Mouse (Mus musculus) right cerebral cortex, postnatal 4 days (tissue): ENCODE data around the gene Ntf3.
A peak's percentile ranks its signal among the peaks of the same experiment; 100 is the strongest.

ENCODE experiments used
- DNase-seq: peaks from one replicate; pipeline ENCODE4 v3.0.0-alpha.2; 2022

The Ntf3 gene

DNA sequence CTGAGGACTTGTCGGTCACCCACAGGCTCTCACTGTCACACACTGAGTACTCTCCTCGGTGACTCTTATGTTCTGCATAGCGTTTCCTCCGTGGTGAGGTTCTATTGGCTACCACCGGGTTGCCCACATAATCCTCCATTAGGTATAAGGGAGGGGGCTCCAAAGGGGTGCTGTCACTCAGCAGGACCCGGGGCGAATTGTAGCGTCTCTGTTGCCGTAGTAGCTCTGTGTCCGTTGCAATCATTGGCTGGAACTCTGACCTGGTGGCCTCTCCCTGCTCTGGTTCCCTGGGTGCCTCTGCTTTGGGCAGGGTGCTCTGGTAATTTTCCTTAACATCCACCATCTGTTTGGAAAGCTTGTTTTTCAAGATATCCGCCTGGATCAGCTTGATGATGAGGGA lies 64.7 kb downstream of the Ntf3 start:
- DNase-seq = no peak

GRCm38 (mm10) chr6:126100579-126100978 lies 66.1 kb downstream of the Ntf3 start:
- no peak for DNase-seq

DNA sequence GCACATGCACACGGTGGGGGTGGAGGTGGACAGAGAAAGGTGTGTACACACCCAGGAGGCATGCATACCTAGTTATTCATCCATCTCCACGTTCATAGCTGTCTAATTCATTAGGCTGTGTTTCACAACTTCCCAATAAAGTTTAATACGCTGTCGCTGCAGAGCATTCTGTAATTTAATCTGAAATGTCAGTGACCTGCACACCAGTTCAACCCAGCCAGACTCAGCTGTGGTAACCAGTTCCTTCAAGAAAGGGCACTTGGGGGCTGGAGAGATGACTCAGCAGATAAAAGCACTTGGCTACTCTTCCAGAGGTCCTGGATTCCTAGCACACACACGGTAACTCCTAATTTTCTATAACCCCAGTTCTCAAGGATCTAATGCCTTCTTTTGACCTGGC lies 69.2 kb downstream of the Ntf3 start:
- no peak for DNase-seq

DNA sequence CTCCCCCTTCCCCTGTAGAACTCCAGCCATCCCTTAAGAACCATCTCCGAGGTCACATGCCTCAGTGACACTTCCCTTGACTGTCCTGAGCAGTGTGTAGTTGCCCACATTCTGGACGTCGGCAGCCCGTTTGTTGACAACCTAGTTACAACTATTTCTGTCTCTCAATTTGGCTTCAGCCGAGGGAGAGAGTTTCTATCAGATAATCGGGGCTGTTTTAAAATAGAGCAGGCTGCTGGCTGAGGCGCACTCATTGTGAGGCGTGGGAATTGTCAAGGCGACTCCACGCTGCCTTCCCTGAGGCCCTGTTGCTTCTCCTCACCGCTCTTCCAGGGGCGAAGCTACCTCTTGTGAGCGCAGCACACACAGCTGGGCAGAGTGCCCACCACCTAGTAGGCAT lies 70.6 kb downstream of the Ntf3 start:
- DNase-seq = peak; percentile 34

GRCm38 (mm10) chr6:126095041-126095440 lies 71.7 kb downstream of the Ntf3 start:
- no peak for DNase-seq

DNA sequence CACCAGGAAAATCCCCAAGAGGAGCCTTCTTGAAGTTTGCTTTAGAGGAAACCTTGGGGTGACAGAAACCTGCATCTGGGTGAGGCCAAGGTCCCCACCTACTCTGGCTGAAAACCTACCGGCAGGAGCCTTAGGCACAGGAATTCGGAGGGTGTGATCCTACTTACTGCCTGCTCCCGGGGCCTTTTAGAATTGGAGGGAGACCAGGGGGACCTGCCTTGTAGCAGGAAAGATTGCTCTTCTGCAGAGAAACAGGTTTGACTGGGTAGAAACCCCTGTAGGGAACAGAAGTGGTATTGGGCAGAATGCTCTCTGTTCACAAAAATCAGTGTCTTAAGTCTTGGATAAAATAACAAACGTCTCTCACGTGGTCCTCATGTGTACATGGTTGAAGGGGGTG lies 74.7 kb downstream of the Ntf3 start:
- DNase-seq = no peak

GRCm38 (mm10) chr6:126090063-126090462 lies 76.6 kb downstream of the Ntf3 start:
- DNase-seq = no peak

DNA sequence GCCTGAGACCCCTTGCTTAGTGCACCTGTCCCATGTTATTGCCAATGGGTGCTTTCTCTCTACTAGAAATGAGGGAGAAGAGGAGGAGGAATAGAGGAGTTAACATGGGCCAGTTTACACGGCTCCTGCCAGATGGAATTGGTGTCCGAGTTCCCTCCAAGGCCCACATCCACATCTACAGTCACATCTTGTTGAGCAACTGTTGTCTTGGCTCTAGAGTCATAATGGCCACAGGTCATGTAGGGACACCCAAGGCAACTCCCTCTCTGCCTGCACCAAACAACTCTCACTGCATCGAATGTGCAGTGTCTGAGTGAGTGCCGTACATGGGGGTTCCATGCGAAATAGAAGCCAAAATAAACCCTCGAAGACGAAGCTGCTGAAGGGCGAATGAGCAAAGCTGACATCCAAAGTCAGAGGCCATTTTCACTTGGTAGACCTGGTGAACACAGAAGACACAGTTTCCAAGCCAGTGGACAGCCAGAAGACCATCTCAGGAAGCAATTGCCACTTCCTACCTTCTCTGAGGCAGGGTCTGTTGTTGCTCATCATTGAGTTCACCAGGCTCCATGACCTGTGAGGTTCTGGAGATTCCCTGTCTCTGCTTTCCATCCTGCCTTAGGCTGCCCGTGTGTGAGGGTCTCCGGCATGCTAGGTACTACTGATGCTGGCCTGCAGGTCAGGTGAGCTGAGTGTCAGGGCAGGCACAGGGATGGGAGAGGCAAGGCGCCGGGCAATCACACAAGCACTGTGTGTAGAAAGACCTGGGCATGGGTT lies 78.0 kb downstream of the Ntf3 start:
- DNase-seq = no peak

DNA sequence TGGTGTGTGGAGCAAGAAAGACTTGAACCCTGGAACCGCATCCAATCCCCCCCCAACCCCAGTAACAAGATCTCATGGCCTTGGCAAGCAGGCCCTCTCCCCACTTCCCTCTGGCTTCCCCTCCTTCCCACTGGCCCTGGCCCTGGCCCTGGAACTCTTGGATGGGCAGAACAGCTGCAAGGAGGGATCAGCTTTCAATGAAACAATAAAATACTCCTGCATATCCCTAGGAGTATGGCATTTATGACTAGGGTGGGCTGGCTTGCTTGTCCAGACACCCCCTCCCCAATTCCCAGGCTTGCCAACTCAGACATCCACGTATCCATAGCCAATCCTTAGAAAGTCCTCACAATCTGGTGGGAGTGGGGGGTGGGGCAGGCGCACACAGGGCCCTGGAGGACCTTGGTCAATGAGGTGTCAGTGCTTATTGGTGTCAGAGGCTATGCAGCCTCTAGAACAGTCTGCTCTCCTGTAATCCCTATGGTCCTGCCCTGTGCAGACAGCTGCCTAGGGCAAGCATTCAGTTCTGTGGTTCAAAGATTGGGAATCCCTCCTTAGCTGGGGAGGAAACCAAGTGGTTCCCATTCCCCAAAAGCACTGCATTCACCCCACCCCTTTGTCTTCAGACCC lies 80.3 kb downstream of the Ntf3 start:
- no peak for DNase-seq

DNA sequence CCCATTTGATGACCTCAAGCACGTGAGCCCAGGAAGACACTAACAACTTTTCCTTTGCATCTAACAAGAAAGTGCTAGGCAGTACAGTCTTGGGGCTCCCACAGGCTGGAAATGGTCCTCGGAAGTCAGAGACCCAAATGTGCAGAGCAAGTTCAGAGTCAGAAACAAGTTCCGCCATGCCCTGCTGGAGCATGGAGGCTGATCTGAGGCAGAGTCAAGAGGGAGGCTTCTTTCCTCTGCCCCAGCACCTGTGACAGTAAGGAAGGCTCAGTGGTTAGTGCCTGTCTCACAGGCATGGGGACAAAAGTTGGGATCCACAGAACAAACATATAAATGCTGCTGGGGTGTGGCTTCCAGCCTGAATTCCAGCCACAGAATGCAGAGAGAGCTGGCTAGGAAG lies 86.2 kb downstream of the Ntf3 start:
- no peak for DNase-seq

GRCm38 (mm10) chr6:126057706-126058105 lies 109.0 kb downstream of the Ntf3 start:
- DNase-seq = no peak

DNA sequence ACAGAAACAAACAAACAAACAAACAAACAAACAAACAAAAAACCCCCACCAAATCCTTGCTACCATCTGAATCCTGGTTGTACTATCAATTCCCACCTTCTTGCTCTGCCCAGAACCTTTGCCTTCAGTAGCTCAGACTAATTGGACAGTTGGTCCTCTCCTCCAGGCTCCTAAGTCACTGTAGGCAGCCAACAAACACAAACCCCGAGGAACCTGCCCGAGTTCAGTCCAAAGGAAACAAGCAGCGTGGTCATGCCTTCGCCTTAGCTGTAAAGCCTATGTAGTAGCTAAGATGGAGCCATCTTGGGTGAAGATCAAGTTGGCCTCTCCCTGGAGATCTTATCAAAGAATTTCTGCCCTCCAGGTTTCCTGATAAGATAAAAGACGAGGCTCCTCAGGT lies 113.6 kb downstream of the Ntf3 start:
- no peak for DNase-seq
